Mouse (Mus musculus) adrenal gland, postnatal 10 days (tissue): ENCODE data around the gene Zfyve28. TPM values are rescaled to one million over a fixed set of nuclear protein-coding genes. Genes with fewer than 3 reads are reported as not detected.

Source experiments
- DNase-seq: peaks from one replicate; pipeline ENCODE4 v3.0.0; 2021; ENCODE audit warnings: mixed read lengths
- total RNA-seq, 2 experiments: library from RNA; stranded (reverse); gene quantifications; 2 replicates each; pipeline ENCODE4 v1.2.3; 2021

The Zfyve28 gene
- total RNA-seq, 2 experiments from 2014 or later = 1.2 to 1.8 TPM

GRCm38 (mm10) chr5:34204911-34205310 is 83.3 kb downstream of the Zfyve28 start:
- no peak for DNase-seq

- DNase-seq = no peak
These were observed 86.2 kb downstream of the Zfyve28 start for GRCm38 (mm10) chr5:34202006-34202405.

GRCm38 (mm10) chr5:34201396-34201795 is 86.9 kb downstream of the Zfyve28 start:
- DNase-seq = peak; percentile 56

- DNase-seq = no peak
These were observed 89.6 kb downstream of the Zfyve28 start for GRCm38 (mm10) chr5:34198615-34199014.

GRCm38 (mm10) chr5:34197243-34197642 is 91.0 kb downstream of the Zfyve28 start:
- DNase-seq = no peak

- DNase-seq = no peak
These were observed 91.8 kb downstream of the Zfyve28 start for GRCm38 (mm10) chr5:34196423-34196822.

- no peak for DNase-seq
These were observed 92.5 kb downstream of the Zfyve28 start for GRCm38 (mm10) chr5:34195786-34196185.

- no peak for DNase-seq
These were observed 93.1 kb downstream of the Zfyve28 start for GRCm38 (mm10) chr5:34194975-34195662.

GRCm38 (mm10) chr5:34194426-34194825 is 93.8 kb downstream of the Zfyve28 start:
- no peak for DNase-seq

GRCm38 (mm10) chr5:34191843-34192242 is 96.4 kb downstream of the Zfyve28 start:
- peak; percentile 48 for DNase-seq

- DNase-seq = peak; percentile 78
These were observed 97.2 kb downstream of the Zfyve28 start for GRCm38 (mm10) chr5:34191021-34191420.

- no peak for DNase-seq
These were observed 98.7 kb downstream of the Zfyve28 start for GRCm38 (mm10) chr5:34189521-34189920.

GRCm38 (mm10) chr5:34188856-34189255 is 99.4 kb downstream of the Zfyve28 start:
- DNase-seq = no peak

GRCm38 (mm10) chr5:34187601-34188316 is 100.5 kb downstream of the Zfyve28 start, which contains the start of gene Mxd4:
Gene Mxd4 (minus strand): TSS chr5:34187720.
- peak; percentile 99 for DNase-seq

- peak; percentile 82 for DNase-seq
These were observed 101.3 kb downstream of the Zfyve28 start for GRCm38 (mm10) chr5:34186961-34187391.

- no peak for DNase-seq
These were observed 101.9 kb downstream of the Zfyve28 start for GRCm38 (mm10) chr5:34186391-34186790.

GRCm38 (mm10) chr5:34185791-34186190 is 102.5 kb downstream of the Zfyve28 start:
- DNase-seq = no peak

- DNase-seq = peak; percentile 1
These were observed 103.1 kb downstream of the Zfyve28 start for GRCm38 (mm10) chr5:34185051-34185580.

- peak; percentile 3 for DNase-seq
These were observed 104.3 kb downstream of the Zfyve28 start for GRCm38 (mm10) chr5:34183976-34184375.

GRCm38 (mm10) chr5:34183156-34183880 is 104.9 kb downstream of the Zfyve28 start:
- peak; percentile 79 for DNase-seq

GRCm38 (mm10) chr5:34182486-34182885 is 105.8 kb downstream of the Zfyve28 start:
- peak; percentile 47 for DNase-seq

GRCm38 (mm10) chr5:34177821-34178220 is 110.4 kb downstream of the Zfyve28 start:
- DNase-seq = peak; percentile 0

GRCm38 (mm10) chr5:34177091-34177490 is 111.2 kb downstream of the Zfyve28 start:
- DNase-seq = peak; percentile 35
